Mouse (Mus musculus) layer of hippocampus, adult 9-11 months (tissue): ENCODE data around the gene Lhb.

Experiments
- DNase-seq: peaks from one replicate; pipeline ENCODE4 v3.0.0; 2022

Gene Lhb

GRCm38 (mm10) chr7:45413864-45414739 lies 6.5 kb upstream of the Lhb start:
- no peak for DNase-seq

GRCm38 (mm10) chr7:45414740-45415224 lies 5.8 kb upstream of the Lhb start:
- no peak for DNase-seq

- no peak for DNase-seq
These were observed 5.0 kb upstream of the Lhb start for GRCm38 (mm10) chr7:45415636-45416035.

- DNase-seq = no peak
These were observed 2.6 kb upstream of the Lhb start for GRCm38 (mm10) chr7:45417962-45418492.

GRCm38 (mm10) chr7:45419859-45420614 lies 583 bp upstream of the Lhb start:
- no peak for DNase-seq

- no peak for DNase-seq
These were observed 574 bp downstream of the Lhb start for GRCm38 (mm10) chr7:45421194-45421593.

GRCm38 (mm10) chr7:45426556-45426955 lies 5.9 kb downstream of the Lhb start:
- no peak for DNase-seq

GRCm38 (mm10) chr7:45433835-45434202 lies 13.2 kb downstream of the Lhb start:
- no peak for DNase-seq

GRCm38 (mm10) chr7:45434203-45435015 lies 13.8 kb downstream of the Lhb start, which contains the start of gene Gys1:
Gys1 (plus strand) TSS chr7:45434844.
- peak; percentile 100 for DNase-seq

GRCm38 (mm10) chr7:45435038-45435437 lies 14.4 kb downstream of the Lhb start:
- no peak for DNase-seq

- no peak for DNase-seq
These were observed 15.8 kb downstream of the Lhb start for GRCm38 (mm10) chr7:45436444-45436843.

GRCm38 (mm10) chr7:45437046-45437445 lies 16.4 kb downstream of the Lhb start:
- no peak for DNase-seq

GRCm38 (mm10) chr7:45437521-45438276 lies 17.1 kb downstream of the Lhb start, which contains the start of gene Ruvbl2:
Ruvbl2 (minus strand) TSS chr7:45438096.
- DNase-seq = no peak

GRCm38 (mm10) chr7:45443526-45444420 lies 23.2 kb downstream of the Lhb start:
- no peak for DNase-seq

GRCm38 (mm10) chr7:45446589-45446988 lies 26.0 kb downstream of the Lhb start:
- no peak for DNase-seq

GRCm38 (mm10) chr7:45447325-45447990 lies 26.8 kb downstream of the Lhb start:
- no peak for DNase-seq

GRCm38 (mm10) chr7:45449974-45450373 lies 29.4 kb downstream of the Lhb start:
- DNase-seq = no peak

- peak; percentile 80 for DNase-seq
These were observed 30.8 kb downstream of the Lhb start for GRCm38 (mm10) chr7:45451344-45451982.

GRCm38 (mm10) chr7:45454971-45455370 lies 34.4 kb downstream of the Lhb start:
- no peak for DNase-seq
